Mouse (Mus musculus): ENCODE measurements around the gene Lipn. TPM values are rescaled to one million over a fixed set of nuclear protein-coding genes. Genes with fewer than 3 reads are reported as not detected.

Gene Lipn
- total RNA-seq, 2 experiments from 2014 or later = not detected

GRCm38 (mm10) chr19:34120107-34120731, 53.1 kb downstream of the Lipn start:
- DNase-seq (ENCODE audit: extremely low spot score in 1 of 2, low spot score in 2 of 2) = no peak

More at GRCm38 (mm10) chr19:34120107-34120731, 53.1 kb downstream of the Lipn start:
- intact Hi-C loops (cut with DNase I) = no loop called here

Small RNAs within 50 kb of the gene (microRNA-seq; reads per million reads assigned to microRNA genes)
- gene Gm23334 = not detected

Other genes starting within 250 kb of the Lipn start
- not detected for gene Lipf, start 106.2 kb upstream of the Lipn start, total RNA-seq (2021)
- gene Lipk, start 59.1 kb upstream of the Lipn start, total RNA-seq (2021) = under 1 TPM in 1 of 2 experiments, not detected in 1; 0.15 TPM
- gene Lipm, start 33.6 kb downstream of the Lipn start, total RNA-seq (2021) = under 1 TPM; 0.58 to 0.67 TPM
- under 1 TPM in 1 of 2 experiments, not detected in 1; 0.24 TPM for gene Ankrd22, start 98.7 kb downstream of the Lipn start, total RNA-seq (2021)
- gene Stambpl1, start 124.9 kb downstream of the Lipn start, total RNA-seq (2021) = 10 to 100 TPM; 16.9 to 18.2 TPM
- gene Acta2, start 188.2 kb downstream of the Lipn start, total RNA-seq (2021) = 10 to 100 TPM; 17.0 to 17.1 TPM
- under 1 TPM in 1 of 2 experiments, not detected in 1; 0.90 TPM for gene Fas, start 223.3 kb downstream of the Lipn start, total RNA-seq (2021)